Mouse (Mus musculus) liver, embryonic 15.5 days (tissue): ENCODE results near the gene Tctex1d4. TPM values are rescaled to one million over a fixed set of nuclear protein-coding genes. Genes with fewer than 3 reads are reported as not detected.

Experiments
- ATAC-seq: fragments of 200-750 bp; cut with Nextera tagmentation; 2 replicates; pipeline ENCODE4 v1.8.0; 2017; ENCODE audit warnings: moderate number of reproducible peaks, mild to moderate bottlenecking, moderate library complexity; ENCODE audit not compliant: insufficient read depth
- H3K27ac ChIP-seq: fragments of 300-500 bp; sonication (generic); replicated peaks from 2 replicates; pipeline ENCODE4 v1.5.1; 2015; ENCODE audit warnings: mild to moderate bottlenecking, inconsistent platforms
- H3K27me3 ChIP-seq: fragments of 300-500 bp; sonication (generic); 2 replicates; pipeline ENCODE4 v1.6.1; 2015; ENCODE audit warnings: mild to moderate bottlenecking, inconsistent platforms
- H3K36me3 ChIP-seq: fragments of 300-500 bp; sonication (generic); replicated peaks from 2 replicates; pipeline ENCODE4 v1.6.1; 2015; ENCODE audit warnings: moderate library complexity, mild to moderate bottlenecking, inconsistent platforms
- H3K4me1 ChIP-seq: fragments of 300-500 bp; sonication (generic); replicated peaks from 2 replicates; pipeline ENCODE4 v1.6.1; 2015; ENCODE audit warnings: inconsistent platforms
- H3K4me2 ChIP-seq: fragments of 300-500 bp; sonication (generic); 2 replicates; pipeline ENCODE4 v1.6.1; 2015; ENCODE audit warnings: moderate library complexity, mild to moderate bottlenecking, inconsistent platforms
- H3K4me3 ChIP-seq: fragments of 300-500 bp; sonication (generic); replicated peaks from 2 replicates; pipeline ENCODE4 v1.5.1; 2015; ENCODE audit warnings: mild to moderate bottlenecking, inconsistent platforms
- H3K9ac ChIP-seq: fragments of 300-500 bp; sonication (generic); 2 replicates; pipeline ENCODE4 v1.6.1; 2015; ENCODE audit warnings: moderate library complexity, mild to moderate bottlenecking, inconsistent platforms
- H3K9me3 ChIP-seq: fragments of 300-500 bp; sonication (generic); replicated peaks from 2 replicates; pipeline ENCODE4 v1.6.1; 2016; ENCODE audit warnings: inconsistent platforms
- whole genome bisulfite sequencing: fragments of 180-500 bp; shearing (Covaris S2); methylation state at CpG from one replicate; pipeline ENCODE4 v1.1.7; 2015; ENCODE audit warnings: mixed read lengths; ENCODE audit not compliant: insufficient replicate concordance; 5-methylcytosine and 5-hydroxymethylcytosine counted together
- polyA plus RNA-seq: library from polyadenylated mRNA; unstranded; fragments of >200 nt; fragmentation: Nextera tagmentation; extraction: Ambion mirVana; gene quantifications from 2 replicates; pipeline ENCODE4 v1.2.1, GENCODE M21; 2015

The Tctex1d4 gene
- polyA plus RNA-seq, 1 experiment from 2014 or later = 0.12 TPM

GRCm38 (mm10) chr4:117140613-117141012, 14.0 kb downstream of the Tctex1d4 start:
- 33% methylated on average over 4 of the region's 4 CpGs for WGBS
- no peak for ATAC-seq
- H3K27me3 ChIP-seq = 0 out of 2 replicates have a peak, but pooled peaks cover 4% of the 10 kb centered on the region
- no peak overlapping the region for H3K9ac ChIP-seq
- no peak overlapping the region for H3K27ac ChIP-seq
- no peak overlapping the region for H3K4me3 ChIP-seq
- H3K4me2 ChIP-seq = no peak overlapping the region
- H3K36me3 ChIP-seq = no peaks in the 10 kb centered on the region
- H3K4me1 ChIP-seq = peaks cover 22% of the 10 kb centered on the region
- H3K9me3 ChIP-seq = no peaks in the 10 kb centered on the region

- WGBS = 59% methylated on average over 7 of the region's 7 CpGs
- Histone ChIP-seq H3K9me3 (no peaks in the 10 kb centered on the region), H3K27ac (no peak overlapping the region), H3K4me2 (no peak overlapping the region), H3K9ac (no peak overlapping the region), H3K4me1 (peaks cover 15% of the 10 kb centered on the region), H3K36me3 (no peaks in the 10 kb centered on the region), H3K4me3 (no peak overlapping the region), H3K27me3 (0 out of 2 replicates have a peak, but pooled peaks cover 4% of the 10 kb centered on the region)
- ATAC-seq = no peak
Measured at GRCm38 (mm10) chr4:117143023-117143422, 16.4 kb downstream of the Tctex1d4 start.

GRCm38 (mm10) chr4:117145248-117145647, 18.7 kb downstream of the Tctex1d4 start:
- WGBS = 84% methylated on average over 13 of the region's 13 CpGs
- Histone ChIP-seq H3K27ac (no peak overlapping the region), H3K4me1 (peaks cover 6% of the 10 kb centered on the region; the same call in 1 of the 2 replicates), H3K9ac (no peak overlapping the region), H3K36me3 (peaks cover 9% of the 10 kb centered on the region), H3K27me3 (0 out of 2 replicates have a peak, but pooled peaks cover 4% of the 10 kb centered on the region), H3K9me3 (no peaks in the 10 kb centered on the region), H3K4me2 (no peak overlapping the region), H3K4me3 (no peak overlapping the region)
- no peak for ATAC-seq

GRCm38 (mm10) chr4:117146176-117146575, 19.6 kb downstream of the Tctex1d4 start:
- Histone ChIP-seq H3K36me3 (peaks cover 18% of the 10 kb centered on the region), H3K4me1 (peaks cover 5% of the 10 kb centered on the region; the same call in 1 of the 2 replicates), H3K4me2 (no peak overlapping the region), H3K9me3 (no peaks in the 10 kb centered on the region), H3K9ac (no peak overlapping the region), H3K4me3 (no peak overlapping the region), H3K27ac (no peak overlapping the region), H3K27me3 (0 out of 2 replicates have a peak, but pooled peaks cover 4% of the 10 kb centered on the region)
- no peak for ATAC-seq
- WGBS = 36% methylated on average over 15 of the region's 15 CpGs

- no peak overlapping the region for H3K27ac ChIP-seq
- no peaks in the 10 kb centered on the region for H3K9me3 ChIP-seq
- no peak for ATAC-seq
- no peak overlapping the region for H3K9ac ChIP-seq
- WGBS = 73% methylated on average over 18 of the region's 18 CpGs
- H3K36me3 ChIP-seq = peaks cover 36% of the 10 kb centered on the region
- no peak overlapping the region for H3K4me2 ChIP-seq
- peaks cover 19% of the 10 kb centered on the region for H3K4me1 ChIP-seq
- no peak overlapping the region for H3K4me3 ChIP-seq
- H3K27me3 ChIP-seq = 0 out of 2 replicates have a peak, but pooled peaks cover under 1% of the 10 kb centered on the region
Measured at GRCm38 (mm10) chr4:117148047-117148713, 21.6 kb downstream of the Tctex1d4 start.

- whole genome bisulfite sequencing = 79% methylated on average over 24 of the region's 24 CpGs
- no peak overlapping the region for H3K4me2 ChIP-seq
- no peaks in the 10 kb centered on the region for H3K27me3 ChIP-seq
- H3K9ac ChIP-seq = no peak overlapping the region
- H3K4me3 ChIP-seq = no peak overlapping the region
- ATAC-seq = no peak
- H3K9me3 ChIP-seq = no peaks in the 10 kb centered on the region
- H3K27ac ChIP-seq = 0 out of 2 replicates have a peak overlapping the region, but pooled peaks have one; percentile 1
- H3K36me3 ChIP-seq = peaks cover 43% of the 10 kb centered on the region
- H3K4me1 ChIP-seq = peaks cover 25% of the 10 kb centered on the region
Measured at GRCm38 (mm10) chr4:117148815-117149214, 22.2 kb downstream of the Tctex1d4 start.

GRCm38 (mm10) chr4:117149291-117150211, 23.0 kb downstream of the Tctex1d4 start:
- H3K9ac ChIP-seq = no peak overlapping the region
- H3K27ac ChIP-seq = 0 out of 2 replicates have a peak overlapping the region, but pooled peaks have one; percentile 1
- no peak overlapping the region for H3K4me3 ChIP-seq
- H3K4me2 ChIP-seq = no peak overlapping the region
- peaks cover 50% of the 10 kb centered on the region for H3K36me3 ChIP-seq
- no peaks in the 10 kb centered on the region for H3K9me3 ChIP-seq
- ATAC-seq = no peak
- 58% methylated on average over 6 of the region's 6 CpGs for WGBS
- no peaks in the 10 kb centered on the region for H3K27me3 ChIP-seq
- H3K4me1 ChIP-seq = peaks cover 32% of the 10 kb centered on the region

- no peak overlapping the region for H3K27ac ChIP-seq
- WGBS = 71% methylated on average over 6 of the region's 6 CpGs
- no peak for ATAC-seq
Measured at GRCm38 (mm10) chr4:117150212-117150733, 23.7 kb downstream of the Tctex1d4 start.

GRCm38 (mm10) chr4:117151416-117151815, 24.8 kb downstream of the Tctex1d4 start:
- no peaks in the 10 kb centered on the region for H3K9me3 ChIP-seq
- H3K27me3 ChIP-seq = no peaks in the 10 kb centered on the region
- ATAC-seq = no peak
- no peak overlapping the region for H3K4me2 ChIP-seq
- WGBS = 59% methylated on average over 1 of the region's 1 CpGs
- H3K27ac ChIP-seq = peak overlapping the region; percentile 33
- peaks cover 36% of the 10 kb centered on the region for H3K4me1 ChIP-seq
- no peak overlapping the region for H3K9ac ChIP-seq
- H3K36me3 ChIP-seq = peaks cover 51% of the 10 kb centered on the region
- H3K4me3 ChIP-seq = no peak overlapping the region

More at GRCm38 (mm10) chr4:117150212-117150733, 23.7 kb downstream of the Tctex1d4 start:
- Histone ChIP-seq H3K4me3 (no peak overlapping the region), H3K9me3 (no peaks in the 10 kb centered on the region), H3K9ac (no peak overlapping the region), H3K27me3 (no peaks in the 10 kb centered on the region), H3K36me3 (peaks cover 51% of the 10 kb centered on the region), H3K4me2 (no peak overlapping the region), H3K4me1 (peaks cover 37% of the 10 kb centered on the region)

GRCm38 (mm10) chr4:117152714-117153113, 26.1 kb downstream of the Tctex1d4 start:
- 53% methylated on average over 5 of the region's 5 CpGs for WGBS
- Histone ChIP-seq H3K27me3 (no peaks in the 10 kb centered on the region), H3K9me3 (no peaks in the 10 kb centered on the region), H3K27ac (0 out of 2 replicates have a peak overlapping the region, but pooled peaks have one; percentile 29), H3K4me1 (peaks cover 39% of the 10 kb centered on the region), H3K4me3 (peak overlapping the region; percentile 96; the same call in 1 of the 2 replicates), H3K9ac (0 out of 2 replicates have a peak overlapping the region, but pooled peaks have one; percentile 7), H3K36me3 (peaks cover 51% of the 10 kb centered on the region), H3K4me2 (peak overlapping the region; percentile 86)
- ATAC-seq = no peak
